Mouse (Mus musculus): ENCODE results near the gene Cdc37. TPM values are rescaled to one million over a fixed set of nuclear protein-coding genes. Genes with fewer than 3 reads are reported as not detected.

The Cdc37 gene
- polyA plus RNA-seq, 1 experiment, result 24.9 TPM

DNA sequence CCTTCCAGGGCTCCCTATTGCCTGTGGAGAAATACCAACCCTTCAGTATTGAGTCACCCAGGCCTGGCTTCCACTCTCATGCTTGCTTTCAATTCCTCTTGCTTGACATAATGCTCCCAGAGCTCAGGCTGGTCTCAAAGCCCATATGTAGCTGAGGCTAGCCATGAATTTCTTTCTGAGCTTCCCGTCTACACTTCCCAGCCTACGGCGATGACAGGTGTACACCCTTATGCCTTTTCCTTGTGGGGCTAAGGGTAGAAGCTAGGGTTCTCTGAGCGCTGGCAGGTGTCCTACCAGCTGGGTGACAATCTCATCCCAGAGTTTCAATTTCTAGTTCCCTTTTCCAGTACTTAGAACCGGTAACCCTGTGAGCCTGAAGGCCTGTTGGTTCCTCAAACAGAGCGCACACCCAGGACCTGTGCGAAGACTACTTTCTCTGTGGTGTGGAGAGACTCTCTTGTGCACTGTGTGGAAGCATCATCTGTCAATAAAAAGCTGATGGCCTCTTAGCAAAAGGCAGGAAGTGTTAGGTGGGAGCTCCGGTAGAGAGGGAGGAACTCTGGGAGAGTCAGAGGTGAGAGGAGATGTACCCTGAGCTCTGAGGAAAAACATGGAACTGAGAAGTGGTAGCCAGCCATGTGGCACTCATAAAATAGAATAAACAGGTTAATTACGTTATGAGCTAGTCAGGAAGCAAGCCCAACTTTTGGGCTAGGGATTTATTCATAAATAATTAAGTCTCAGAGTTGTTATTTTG lies 24.1 kb downstream of the Cdc37 start:
- Histone ChIP-seq H3K4me1 (ENCODE audit: control insufficient read depth, insufficient read depth, insufficient read length, low read length) (peaks cover 3% of the 10 kb centered on the region; the same call in 1 of the 2 replicates), H3K36me3 (ENCODE audit: control insufficient read depth, insufficient read depth, low read length) (peaks cover 49% of the 10 kb centered on the region), H3K27ac (ENCODE audit: insufficient read depth, low read depth, low read length) (no peak overlapping the region), H3K4me3 (ENCODE audit: low read depth, low read length) (no peak overlapping the region), H3K27me3 (ENCODE audit: control insufficient read depth, insufficient read depth, low read length) (no peaks in the 10 kb centered on the region)
- TF ChIP-seq CTCF (IDR thresholded peaks at IDR 0.05; ENCODE audit: extremely low read depth, insufficient read length, insufficient replicate concordance, low read depth, low read length) (no peak), POLR2A (IDR thresholded peaks at IDR 0.05; ENCODE audit: low read depth, low read length) (no peak)
- 80% methylated on average over 9 of the region's 9 CpGs for WGBS

DNA sequence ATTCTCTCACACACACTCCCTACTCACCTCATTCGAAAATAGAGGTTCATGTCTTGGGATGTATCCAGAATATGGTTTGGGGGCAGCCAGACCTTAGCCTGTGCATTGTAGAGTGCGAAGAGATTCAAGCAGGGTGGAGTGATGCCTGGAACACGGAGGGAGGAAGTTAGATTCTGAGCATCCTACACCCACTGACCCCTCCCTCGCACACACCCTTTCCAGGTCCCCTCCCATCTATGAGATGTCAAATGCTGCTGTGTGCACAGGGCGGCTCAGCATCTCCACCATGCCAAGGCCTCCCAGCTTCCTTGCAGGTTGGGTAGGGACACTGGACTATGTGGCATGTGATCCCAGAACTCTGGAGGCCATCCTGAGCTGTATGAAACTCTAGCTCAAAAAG lies 24.9 kb downstream of the Cdc37 start:
- H3K27ac ChIP-seq (ENCODE audit: insufficient read depth, low read depth, low read length), result no peak overlapping the region
- TF ChIP-seq CTCF (IDR thresholded peaks at IDR 0.05; ENCODE audit: extremely low read depth, insufficient read length, insufficient replicate concordance, low read depth, low read length), result no peak
- TF ChIP-seq POLR2A (IDR thresholded peaks at IDR 0.05; ENCODE audit: low read depth, low read length), result no peak
- H3K36me3 ChIP-seq (ENCODE audit: control insufficient read depth, insufficient read depth, low read length), result peaks cover 52% of the 10 kb centered on the region

DNA sequence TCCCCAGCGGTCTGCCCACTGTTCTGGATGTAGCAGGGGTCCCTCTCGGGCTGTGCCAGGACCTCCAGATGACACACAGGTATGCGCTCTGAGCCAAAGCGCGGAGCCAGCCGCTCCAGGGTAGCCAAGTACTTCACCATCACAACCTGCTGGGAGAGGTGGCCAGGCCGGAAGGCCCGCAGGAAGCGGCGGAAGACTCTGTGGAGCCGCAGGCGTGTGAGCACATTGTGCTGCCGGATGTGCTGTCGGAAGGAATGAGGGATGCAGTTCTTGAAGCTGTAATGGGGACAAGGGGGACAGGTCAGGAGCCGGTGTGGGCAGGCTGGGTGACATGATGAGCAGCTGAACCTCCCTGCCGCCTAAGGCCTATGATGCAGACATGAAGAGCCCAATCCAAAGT lies 28.3 kb downstream of the Cdc37 start:
- Histone ChIP-seq H3K27me3 (ENCODE audit: control insufficient read depth, insufficient read depth, low read length) (no peaks in the 10 kb centered on the region), H3K27ac (ENCODE audit: insufficient read depth, low read depth, low read length) (no peak overlapping the region), H3K36me3 (ENCODE audit: control insufficient read depth, insufficient read depth, low read length) (peaks cover 41% of the 10 kb centered on the region), H3K4me3 (ENCODE audit: low read depth, low read length) (no peak overlapping the region), H3K4me1 (ENCODE audit: control insufficient read depth, insufficient read depth, insufficient read length, low read length) (no peaks in the 10 kb centered on the region)
- no peak for TF ChIP-seq CTCF (IDR thresholded peaks at IDR 0.05; ENCODE audit: extremely low read depth, insufficient read length, insufficient replicate concordance, low read depth, low read length)
- no peak for TF ChIP-seq POLR2A (IDR thresholded peaks at IDR 0.05; ENCODE audit: low read depth, low read length)
- 93% methylated on average over 16 of the region's 16 CpGs for WGBS

More for the DNA sequence above, 24.9 kb downstream of the Cdc37 start:
- no peaks in the 10 kb centered on the region for H3K27me3 ChIP-seq (ENCODE audit: control insufficient read depth, insufficient read depth, low read length)
- H3K4me1 ChIP-seq (ENCODE audit: control insufficient read depth, insufficient read depth, insufficient read length, low read length), result no peaks in the 10 kb centered on the region
- H3K4me3 ChIP-seq (ENCODE audit: low read depth, low read length), result no peak overlapping the region
- WGBS, result 84% methylated on average over 5 of the region's 5 CpGs

DNA sequence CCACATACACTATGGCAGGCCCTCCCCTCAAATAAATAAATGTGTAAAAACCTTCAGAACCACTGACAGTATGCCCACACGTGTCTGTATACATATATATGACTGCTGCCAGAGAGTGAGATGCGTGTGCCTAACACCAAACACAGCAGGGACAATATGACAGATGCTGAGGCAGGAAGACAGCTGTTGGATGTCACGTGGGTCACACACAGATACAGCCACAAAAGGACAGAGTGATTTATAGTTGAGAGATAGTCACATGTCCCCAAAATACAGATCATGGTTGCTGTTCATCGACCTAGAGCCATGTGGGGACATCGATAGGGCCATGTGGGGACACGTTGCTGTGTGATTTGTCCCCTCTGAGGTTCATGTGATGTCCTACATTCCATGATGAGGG lies 32.7 kb downstream of the Cdc37 start:
- Histone ChIP-seq H3K27ac (ENCODE audit: insufficient read depth, low read depth, low read length) (no peak overlapping the region), H3K4me1 (ENCODE audit: control insufficient read depth, insufficient read depth, insufficient read length, low read length) (no peaks in the 10 kb centered on the region), H3K36me3 (ENCODE audit: control insufficient read depth, insufficient read depth, low read length) (peaks cover 18% of the 10 kb centered on the region), H3K27me3 (ENCODE audit: control insufficient read depth, insufficient read depth, low read length) (no peaks in the 10 kb centered on the region), H3K4me3 (ENCODE audit: low read depth, low read length) (no peak overlapping the region)
- no peak for TF ChIP-seq POLR2A (IDR thresholded peaks at IDR 0.05; ENCODE audit: low read depth, low read length)
- no peak for TF ChIP-seq CTCF (IDR thresholded peaks at IDR 0.05; ENCODE audit: extremely low read depth, insufficient read length, insufficient replicate concordance, low read depth, low read length)
- WGBS, result 76% methylated on average over 6 of the region's 6 CpGs

DNA sequence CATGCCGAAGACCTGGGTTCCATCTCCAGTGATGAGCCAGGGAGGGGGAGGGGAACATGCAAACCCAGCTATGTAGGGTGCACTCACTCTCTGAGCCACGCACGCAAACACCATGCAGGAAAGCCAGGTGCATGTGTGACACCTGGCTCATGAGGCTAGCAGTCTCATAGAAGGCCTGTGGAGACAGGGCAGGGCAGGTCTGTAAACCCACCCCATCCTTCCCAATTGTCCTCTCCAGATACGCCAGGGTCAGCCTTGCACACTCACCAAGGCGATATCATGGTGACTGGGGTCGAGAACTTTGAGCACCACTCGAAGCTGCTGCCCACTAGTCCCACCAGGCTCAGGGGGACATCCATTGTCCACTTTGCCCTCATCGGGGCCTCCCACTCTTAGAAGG lies 34.7 kb downstream of the Cdc37 start:
- no peak overlapping the region for H3K4me3 ChIP-seq (ENCODE audit: low read depth, low read length)

DNA sequence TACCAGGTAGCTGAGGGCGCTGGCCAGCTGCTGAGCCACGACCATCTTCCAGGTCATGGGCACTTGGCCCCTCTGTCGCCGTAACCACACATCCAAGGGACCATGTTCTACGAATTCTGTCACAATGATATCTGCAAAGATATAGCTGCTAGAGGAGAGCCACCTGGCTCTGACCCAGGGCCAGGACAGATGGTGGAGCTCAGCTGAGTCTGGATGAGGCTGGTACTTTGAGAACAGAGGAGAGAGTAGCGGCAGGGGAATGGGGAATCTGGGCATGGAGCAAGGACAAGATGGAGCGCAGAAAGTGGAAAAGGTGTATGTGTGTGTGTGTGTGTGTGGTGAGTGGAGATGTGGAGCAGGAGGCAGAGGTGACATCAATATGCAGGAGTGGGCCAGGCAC lies 35.6 kb downstream of the Cdc37 start:
- Histone ChIP-seq H3K36me3 (ENCODE audit: control insufficient read depth, insufficient read depth, low read length) (peaks cover 8% of the 10 kb centered on the region), H3K4me1 (ENCODE audit: control insufficient read depth, insufficient read depth, insufficient read length, low read length) (no peaks in the 10 kb centered on the region), H3K27me3 (ENCODE audit: control insufficient read depth, insufficient read depth, low read length) (no peaks in the 10 kb centered on the region), H3K27ac (ENCODE audit: insufficient read depth, low read depth, low read length) (no peak overlapping the region), H3K4me3 (ENCODE audit: low read depth, low read length) (no peak overlapping the region)
- no peak for TF ChIP-seq CTCF (IDR thresholded peaks at IDR 0.05; ENCODE audit: extremely low read depth, insufficient read length, insufficient replicate concordance, low read depth, low read length)
- TF ChIP-seq POLR2A (IDR thresholded peaks at IDR 0.05; ENCODE audit: low read depth, low read length), result no peak
- WGBS, result 89% methylated on average over 7 of the region's 7 CpGs

More for the DNA sequence above, 34.7 kb downstream of the Cdc37 start:
- no peaks in the 10 kb centered on the region for H3K27me3 ChIP-seq (ENCODE audit: control insufficient read depth, insufficient read depth, low read length)
- H3K4me1 ChIP-seq (ENCODE audit: control insufficient read depth, insufficient read depth, insufficient read length, low read length), result no peaks in the 10 kb centered on the region
- WGBS, result 90% methylated on average over 8 of the region's 8 CpGs
- H3K36me3 ChIP-seq (ENCODE audit: control insufficient read depth, insufficient read depth, low read length), result peaks cover 10% of the 10 kb centered on the region
- no peak overlapping the region for H3K27ac ChIP-seq (ENCODE audit: insufficient read depth, low read depth, low read length)
- TF ChIP-seq CTCF (IDR thresholded peaks at IDR 0.05; ENCODE audit: extremely low read depth, insufficient read length, insufficient replicate concordance, low read depth, low read length) (no peak), POLR2A (IDR thresholded peaks at IDR 0.05; ENCODE audit: low read depth, low read length) (no peak)

DNA sequence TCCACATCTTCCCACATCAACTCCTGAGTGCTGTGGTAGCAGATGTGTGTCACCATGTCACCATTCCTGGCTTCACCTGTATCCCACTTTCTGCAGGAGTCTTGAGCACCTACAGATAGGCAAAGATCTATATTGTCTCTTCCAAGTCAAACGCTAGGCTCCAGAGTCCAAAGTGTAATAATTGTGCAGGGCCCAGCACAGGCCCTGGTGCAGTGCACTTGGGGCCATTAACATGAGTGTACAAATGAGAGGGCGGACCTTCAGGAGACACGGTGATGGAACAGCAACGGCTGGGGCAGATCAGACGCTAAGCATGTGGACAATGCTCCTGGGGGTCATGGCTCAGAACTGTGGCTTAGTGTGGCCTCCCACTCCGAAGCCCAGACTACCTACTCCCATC lies 36.0 kb downstream of the Cdc37 start:
- Histone ChIP-seq H3K4me3 (ENCODE audit: low read depth, low read length) (no peak overlapping the region), H3K36me3 (ENCODE audit: control insufficient read depth, insufficient read depth, low read length) (peaks cover 10% of the 10 kb centered on the region), H3K4me1 (ENCODE audit: control insufficient read depth, insufficient read depth, insufficient read length, low read length) (no peaks in the 10 kb centered on the region), H3K27ac (ENCODE audit: insufficient read depth, low read depth, low read length) (no peak overlapping the region), H3K27me3 (ENCODE audit: control insufficient read depth, insufficient read depth, low read length) (no peaks in the 10 kb centered on the region)
- TF ChIP-seq POLR2A (IDR thresholded peaks at IDR 0.05; ENCODE audit: low read depth, low read length) (no peak), CTCF (IDR thresholded peaks at IDR 0.05; ENCODE audit: extremely low read depth, insufficient read length, insufficient replicate concordance, low read depth, low read length) (no peak)
- 53% methylated on average over 6 of the region's 6 CpGs for WGBS

Data from small intestine, adult 2 months (tissue).